Mouse (Mus musculus): ENCODE data around the gene Mdk. TPM values are rescaled to one million over a fixed set of nuclear protein-coding genes. Genes with fewer than 3 reads are reported as not detected.

Mdk gene
- polyA plus RNA-seq, 1 experiment from 2014 or later, result 1,266 TPM

DNA sequence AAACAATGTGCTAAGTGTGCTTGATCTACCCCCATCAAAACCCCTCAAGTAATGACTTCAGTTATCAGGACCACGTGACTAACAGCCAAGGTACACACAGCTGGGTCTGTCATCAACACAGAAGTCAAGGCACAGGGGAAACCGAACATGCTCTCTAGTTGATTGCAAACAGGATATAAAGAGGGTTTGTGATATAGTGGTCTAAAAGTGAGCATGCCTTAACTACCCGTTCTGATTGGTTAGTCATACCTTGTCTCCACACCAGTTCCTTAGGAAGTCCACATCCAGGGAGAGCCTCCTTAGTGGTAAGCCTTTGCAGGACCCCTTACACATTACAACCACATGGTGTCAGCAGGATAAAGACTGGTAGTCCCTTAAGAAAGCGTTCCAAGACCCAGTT lies 12.0 kb downstream of the Mdk start:
- Histone ChIP-seq H3K4me1 (peaks cover 32% of the 10 kb centered on the region), H3K4me2 (no peak overlapping the region), H3K36me3 (peaks cover 41% of the 10 kb centered on the region), H3K4me3 (replicated peaks) (no peak overlapping the region), H3K9ac (no peak overlapping the region), H3K27me3 (peaks cover 45% of the 10 kb centered on the region), H3K9me3 (replicated peaks) (no peaks in the 10 kb centered on the region), H3K27ac (no peak overlapping the region)
- no peak for ATAC-seq (replicated peaks; ENCODE audit: low FRiP score)
- 80% methylated on average over 4 of the region's 4 CpGs for WGBS

- H3K9me3 ChIP-seq (replicated peaks), result no peaks in the 10 kb centered on the region
- H3K36me3 ChIP-seq, result peaks cover 71% of the 10 kb centered on the region
- H3K4me3 ChIP-seq (replicated peaks), result no peak overlapping the region
- no peak overlapping the region for H3K4me2 ChIP-seq
- H3K27ac ChIP-seq, result no peak overlapping the region
- H3K4me1 ChIP-seq, result peaks cover 13% of the 10 kb centered on the region
- H3K27me3 ChIP-seq, result peaks cover 19% of the 10 kb centered on the region
- 92% methylated on average over 7 of the region's 7 CpGs for WGBS
- ATAC-seq (replicated peaks; ENCODE audit: low FRiP score), result no peak
- no peak overlapping the region for H3K9ac ChIP-seq
Measured at GRCm38 (mm10) chr2:91917096-91917495, 15.0 kb downstream of the Mdk start.

GRCm38 (mm10) chr2:91916346-91916977 lies 15.6 kb downstream of the Mdk start:
- Histone ChIP-seq H3K36me3 (peaks cover 78% of the 10 kb centered on the region), H3K4me1 (peaks cover 7% of the 10 kb centered on the region), H3K4me2 (no peak overlapping the region), H3K27ac (no peak overlapping the region), H3K4me3 (replicated peaks) (no peak overlapping the region), H3K9me3 (replicated peaks) (no peaks in the 10 kb centered on the region), H3K27me3 (peaks cover 12% of the 10 kb centered on the region), H3K9ac (no peak overlapping the region)
- ATAC-seq (replicated peaks; ENCODE audit: low FRiP score), result no peak
- 91% methylated on average over 7 of the region's 7 CpGs for WGBS

- Histone ChIP-seq H3K27me3 (no peaks in the 10 kb centered on the region), H3K4me1 (no peaks in the 10 kb centered on the region), H3K9me3 (replicated peaks) (no peaks in the 10 kb centered on the region), H3K4me3 (replicated peaks) (no peak overlapping the region), H3K9ac (no peak overlapping the region), H3K4me2 (no peak overlapping the region), H3K27ac (no peak overlapping the region), H3K36me3 (peaks cover 95% of the 10 kb centered on the region)
- no peak for ATAC-seq (replicated peaks; ENCODE audit: low FRiP score)
- 86% methylated on average over 7 of the region's 7 CpGs for WGBS
Measured at GRCm38 (mm10) chr2:91913328-91914110, 18.6 kb downstream of the Mdk start.

DNA sequence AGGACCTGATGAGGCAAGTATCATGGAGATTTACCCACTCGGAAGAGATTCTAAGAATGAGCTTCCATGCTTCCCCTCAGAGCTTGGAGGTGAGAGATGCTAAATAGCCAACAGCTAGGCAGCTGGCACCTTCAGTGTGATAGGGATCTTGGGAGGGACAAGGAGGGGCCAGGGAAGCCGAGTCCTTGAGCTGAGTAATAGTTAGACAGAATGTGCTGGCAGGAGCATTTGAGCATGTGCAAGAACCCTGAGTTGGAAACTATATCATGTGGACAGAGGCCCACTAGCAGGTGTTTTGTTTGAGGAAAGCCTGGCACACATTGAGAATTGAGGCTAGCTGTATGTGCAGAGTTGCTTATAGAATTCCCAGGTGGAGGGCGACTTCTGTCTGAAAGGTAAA lies 19.5 kb downstream of the Mdk start:
- no peaks in the 10 kb centered on the region for H3K27me3 ChIP-seq
- H3K27ac ChIP-seq, result no peak overlapping the region
- no peaks in the 10 kb centered on the region for H3K9me3 ChIP-seq (replicated peaks)
- H3K4me2 ChIP-seq, result no peak overlapping the region
- WGBS, result 69% methylated on average over 3 of the region's 3 CpGs
- H3K36me3 ChIP-seq, result peaks cover 92% of the 10 kb centered on the region
- no peak for ATAC-seq (replicated peaks; ENCODE audit: low FRiP score)
- H3K4me3 ChIP-seq (replicated peaks), result no peak overlapping the region
- H3K9ac ChIP-seq, result no peak overlapping the region
- H3K4me1 ChIP-seq, result no peaks in the 10 kb centered on the region

DNA sequence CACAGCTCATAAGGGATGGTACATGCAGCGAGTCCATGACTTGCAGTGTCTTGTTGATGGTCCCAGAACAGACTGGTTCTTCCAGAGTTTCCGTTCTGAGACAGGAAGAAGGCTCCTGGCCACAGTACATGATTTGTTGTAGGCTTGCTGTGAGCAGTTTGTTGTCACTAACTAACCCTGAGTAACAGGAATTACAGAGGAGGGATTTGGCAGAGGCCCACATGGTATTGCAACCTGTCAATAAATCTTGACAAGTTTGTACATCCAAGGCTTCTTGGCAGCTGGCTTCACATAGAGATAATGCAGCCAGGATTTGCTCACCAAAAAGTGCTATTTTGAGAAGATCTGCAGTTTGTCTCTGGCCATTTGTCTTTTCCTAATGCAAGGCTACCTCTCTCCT lies 26.0 kb downstream of the Mdk start:
- H3K4me3 ChIP-seq (replicated peaks), result no peak overlapping the region
- no peak overlapping the region for H3K9ac ChIP-seq
- no peak overlapping the region for H3K4me2 ChIP-seq
- no peaks in the 10 kb centered on the region for H3K9me3 ChIP-seq (replicated peaks)
- no peaks in the 10 kb centered on the region for H3K4me1 ChIP-seq
- H3K27me3 ChIP-seq, result no peaks in the 10 kb centered on the region
- peaks cover 64% of the 10 kb centered on the region for H3K36me3 ChIP-seq
- 89% methylated on average over 2 of the region's 2 CpGs for WGBS
- no peak overlapping the region for H3K27ac ChIP-seq
- no peak for ATAC-seq (replicated peaks; ENCODE audit: low FRiP score)

GRCm38 (mm10) chr2:91904618-91905307 lies 27.3 kb downstream of the Mdk start:
- Histone ChIP-seq H3K36me3 (peaks cover 62% of the 10 kb centered on the region), H3K9ac (no peak overlapping the region), H3K4me1 (no peaks in the 10 kb centered on the region), H3K4me3 (replicated peaks) (no peak overlapping the region), H3K27ac (no peak overlapping the region), H3K9me3 (replicated peaks) (no peaks in the 10 kb centered on the region), H3K4me2 (no peak overlapping the region), H3K27me3 (no peaks in the 10 kb centered on the region)
- ATAC-seq (replicated peaks; ENCODE audit: low FRiP score), result no peak
- WGBS, result 79% methylated on average over 5 of the region's 5 CpGs

GRCm38 (mm10) chr2:91903171-91903925 lies 28.7 kb downstream of the Mdk start:
- Histone ChIP-seq H3K4me2 (no peak overlapping the region), H3K27me3 (no peaks in the 10 kb centered on the region), H3K4me3 (replicated peaks) (no peak overlapping the region), H3K27ac (no peak overlapping the region), H3K9ac (no peak overlapping the region), H3K36me3 (peaks cover 53% of the 10 kb centered on the region), H3K9me3 (replicated peaks) (no peaks in the 10 kb centered on the region), H3K4me1 (no peaks in the 10 kb centered on the region)
- WGBS, result 88% methylated on average over 3 of the region's 3 CpGs
- ATAC-seq (replicated peaks; ENCODE audit: low FRiP score), result no peak

GRCm38 (mm10) chr2:91902336-91902735 lies 29.8 kb downstream of the Mdk start:
- no peak for ATAC-seq (replicated peaks; ENCODE audit: low FRiP score)
- no peak overlapping the region for H3K27ac ChIP-seq
- WGBS, result 44% methylated on average over 5 of the region's 5 CpGs
- no peaks in the 10 kb centered on the region for H3K27me3 ChIP-seq
- peaks cover 54% of the 10 kb centered on the region for H3K36me3 ChIP-seq
- no peaks in the 10 kb centered on the region for H3K9me3 ChIP-seq (replicated peaks)
- H3K4me1 ChIP-seq, result no peaks in the 10 kb centered on the region
- no peak overlapping the region for H3K9ac ChIP-seq
- no peak overlapping the region for H3K4me2 ChIP-seq
- H3K4me3 ChIP-seq (replicated peaks), result no peak overlapping the region

- H3K4me1 ChIP-seq, result no peaks in the 10 kb centered on the region
- no peak for ATAC-seq (replicated peaks; ENCODE audit: low FRiP score)
- H3K27me3 ChIP-seq, result no peaks in the 10 kb centered on the region
- H3K4me2 ChIP-seq, result no peak overlapping the region
- H3K27ac ChIP-seq, result no peak overlapping the region
- H3K4me3 ChIP-seq (replicated peaks), result no peak overlapping the region
- WGBS, result 91% methylated on average over 8 of the region's 8 CpGs
- no peak overlapping the region for H3K9ac ChIP-seq
- H3K9me3 ChIP-seq (replicated peaks), result no peaks in the 10 kb centered on the region
- peaks cover 43% of the 10 kb centered on the region for H3K36me3 ChIP-seq
Measured at GRCm38 (mm10) chr2:91900431-91900830, 31.7 kb downstream of the Mdk start.

GRCm38 (mm10) chr2:91899141-91899540 lies 33.0 kb downstream of the Mdk start:
- WGBS, result 96% methylated on average over 3 of the region's 3 CpGs
- no peak for ATAC-seq (replicated peaks; ENCODE audit: low FRiP score)
- H3K4me1 ChIP-seq, result no peaks in the 10 kb centered on the region

DNA sequence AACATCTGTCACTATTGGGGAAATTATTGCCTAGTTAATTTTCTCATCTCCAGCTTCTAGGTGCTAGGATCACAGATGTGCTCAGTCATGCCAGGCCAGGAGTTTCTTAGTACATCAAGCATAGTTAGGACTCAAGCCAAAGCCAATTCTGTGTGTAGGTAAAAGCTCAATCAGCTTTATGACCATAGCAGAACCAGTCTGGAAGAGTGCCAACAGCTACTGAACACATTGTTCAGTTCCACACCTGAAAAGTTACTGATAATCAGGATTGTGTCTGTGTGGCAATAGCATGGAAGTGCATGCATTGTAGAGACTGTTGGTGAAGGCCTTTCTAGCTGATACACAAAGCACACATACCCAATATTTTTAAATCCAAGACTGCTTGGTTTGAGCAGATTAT lies 34.1 kb downstream of the Mdk start:
- Histone ChIP-seq H3K4me3 (replicated peaks) (no peak overlapping the region), H3K4me1 (no peaks in the 10 kb centered on the region), H3K9ac (no peak overlapping the region), H3K4me2 (no peak overlapping the region), H3K9me3 (replicated peaks) (no peaks in the 10 kb centered on the region), H3K27ac (no peak overlapping the region), H3K36me3 (peaks cover 36% of the 10 kb centered on the region), H3K27me3 (no peaks in the 10 kb centered on the region)
- ATAC-seq (replicated peaks; ENCODE audit: low FRiP score), result no peak

More at GRCm38 (mm10) chr2:91899141-91899540, 33.0 kb downstream of the Mdk start:
- H3K36me3 ChIP-seq, result peaks cover 41% of the 10 kb centered on the region
- H3K9ac ChIP-seq, result no peak overlapping the region
- no peaks in the 10 kb centered on the region for H3K9me3 ChIP-seq (replicated peaks)
- H3K4me3 ChIP-seq (replicated peaks), result no peak overlapping the region
- H3K27me3 ChIP-seq, result no peaks in the 10 kb centered on the region
- H3K27ac ChIP-seq, result no peak overlapping the region
- H3K4me2 ChIP-seq, result no peak overlapping the region

All from kidney, embryonic 15.5 days (tissue).